Mouse (Mus musculus) adipocyte (in vitro differentiated cells): ENCODE measurements around the gene Sppl3.
"Not testable (repeated sequence)": the region's sequence is repeated elsewhere in the genome, so short reads cannot be mapped to it uniquely, and the experiment has no call there.

Experiments used
- DNase-seq: peaks from one replicate; pipeline ENCODE4 v3.0.0-alpha.2; 2016; ENCODE audit warnings: low spot score

The Sppl3 gene

GRCm38 (mm10) chr5:115076144-115076901 lies 65.4 kb downstream of the Sppl3 start:
- DNase-seq, result peak; percentile 65

GRCm38 (mm10) chr5:115081636-115082035 lies 70.7 kb downstream of the Sppl3 start:
- DNase-seq, result no peak

- no peak for DNase-seq
Measured at GRCm38 (mm10) chr5:115083492-115083891, 72.6 kb downstream of the Sppl3 start.

- DNase-seq, result no peak
Measured at GRCm38 (mm10) chr5:115085675-115086074, 74.7 kb downstream of the Sppl3 start.

- DNase-seq, result no peak
Measured at GRCm38 (mm10) chr5:115089592-115090268, 78.8 kb downstream of the Sppl3 start.

- DNase-seq, result no peak
Measured at GRCm38 (mm10) chr5:115091015-115091414, 80.1 kb downstream of the Sppl3 start.

- no peak for DNase-seq
Measured at GRCm38 (mm10) chr5:115091776-115092175, 80.8 kb downstream of the Sppl3 start.

- no peak for DNase-seq
Measured at GRCm38 (mm10) chr5:115098195-115098594, 87.3 kb downstream of the Sppl3 start, which contains the start of gene Gm10401. Gene Gm10401, minus strand, starts transcription at chr5:115098295.

GRCm38 (mm10) chr5:115099530-115099929 lies 88.6 kb downstream of the Sppl3 start:
- peak; percentile 35 for DNase-seq

GRCm38 (mm10) chr5:115099991-115100390 lies 89.1 kb downstream of the Sppl3 start:
- peak; percentile 74 for DNase-seq

GRCm38 (mm10) chr5:115100473-115100872 lies 89.5 kb downstream of the Sppl3 start:
- peak; percentile 56 for DNase-seq

GRCm38 (mm10) chr5:115102231-115102630 lies 91.3 kb downstream of the Sppl3 start:
- DNase-seq, result no peak

- DNase-seq, result not testable (repeated sequence)
Measured at GRCm38 (mm10) chr5:115103253-115103652, 92.3 kb downstream of the Sppl3 start.

- DNase-seq, result no peak
Measured at GRCm38 (mm10) chr5:115111156-115111555, 100.2 kb downstream of the Sppl3 start.

- no peak for DNase-seq
Measured at GRCm38 (mm10) chr5:115113244-115113643, 102.3 kb downstream of the Sppl3 start.

GRCm38 (mm10) chr5:115114501-115114900 lies 103.6 kb downstream of the Sppl3 start:
- DNase-seq, result no peak

GRCm38 (mm10) chr5:115116426-115116825 lies 105.5 kb downstream of the Sppl3 start:
- no peak for DNase-seq

- DNase-seq, result no peak
Measured at GRCm38 (mm10) chr5:115117467-115117866, 106.5 kb downstream of the Sppl3 start.

- DNase-seq, result peak; percentile 87
Measured at GRCm38 (mm10) chr5:115118961-115119570, 108.1 kb downstream of the Sppl3 start, which contains the start of gene Acads. Gene Acads, minus strand, starts transcription at chr5:115119346.

GRCm38 (mm10) chr5:115120978-115121377 lies 110.0 kb downstream of the Sppl3 start:
- no peak for DNase-seq

GRCm38 (mm10) chr5:115124690-115125089 lies 113.8 kb downstream of the Sppl3 start:
- no peak for DNase-seq

- DNase-seq, result peak; percentile 71
Measured at GRCm38 (mm10) chr5:115125211-115125871, 114.4 kb downstream of the Sppl3 start.
